Mouse (Mus musculus): Measurements from ENCODE around the gene Foxp1. TPM values are rescaled to one million over a fixed set of nuclear protein-coding genes. Genes with fewer than 3 reads are reported as not detected.

Foxp1 gene
- polyA plus RNA-seq, 1 experiment from 2014 or later = 18.9 TPM

DNA sequence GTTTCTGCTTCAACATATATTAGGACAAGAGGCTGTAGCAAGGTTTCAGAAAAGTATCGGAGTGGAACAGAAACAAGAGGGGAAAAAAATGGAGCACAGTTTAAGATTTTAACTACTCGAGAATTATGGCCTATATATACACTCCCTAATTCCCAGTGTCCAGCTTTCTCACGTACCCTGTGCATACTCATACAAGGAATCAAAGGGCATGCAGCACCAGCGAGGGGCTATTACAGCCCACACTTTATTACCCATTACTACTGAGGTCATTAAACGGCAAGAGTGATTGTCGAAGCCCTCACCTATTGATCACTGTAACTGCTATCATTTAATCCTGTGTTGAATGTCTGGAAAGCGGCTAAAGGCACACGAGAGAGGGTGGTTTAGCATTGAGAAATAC lies 502.8 kb downstream of the Foxp1 start:
- Histone ChIP-seq H3K9me3 (ENCODE audit: low read length) (no peaks in the 10 kb centered on the region), H3K36me3 (replicated peaks; ENCODE audit: insufficient read depth, low read length) (peaks cover 10% of the 10 kb centered on the region), H3K4me2 (ENCODE audit: low read depth, low read length) (no peak overlapping the region; the same call in 1 of the 2 replicates), H3K27me3 (ENCODE audit: insufficient read depth, low read length) (no peaks in the 10 kb centered on the region), H3K27ac (ENCODE audit: low read depth) (peak overlapping the region; percentile 49; the same call in 1 of the 2 replicates), H3K9ac (replicated peaks) (no peak overlapping the region), H3K4me3 (ENCODE audit: low read depth, low read length) (no peak overlapping the region), H3K4me1 (ENCODE audit: insufficient read depth) (peaks cover 13% of the 10 kb centered on the region)
- TF ChIP-seq EP300 (IDR thresholded peaks at IDR 0.05; ENCODE audit: low read depth) (no peak), CTCF (IDR thresholded peaks at IDR 0.05; ENCODE audit: low read depth) (no peak)
- 60% methylated on average over 8 of the region's 8 CpGs for WGBS (ENCODE audit: insufficient replicate concordance)
- DNase-seq (no peak), ATAC-seq (no peak)

- Histone ChIP-seq H3K4me2 (ENCODE audit: low read depth, low read length) (no peak overlapping the region), H3K9ac (replicated peaks) (no peak overlapping the region), H3K27me3 (ENCODE audit: insufficient read depth, low read length) (no peaks in the 10 kb centered on the region), H3K9me3 (ENCODE audit: low read length) (no peaks in the 10 kb centered on the region), H3K27ac (ENCODE audit: low read depth) (peak overlapping the region; percentile 49; the same call in 1 of the 2 replicates), H3K36me3 (replicated peaks; ENCODE audit: insufficient read depth, low read length) (peaks cover 15% of the 10 kb centered on the region), H3K4me1 (ENCODE audit: insufficient read depth) (peaks cover 10% of the 10 kb centered on the region), H3K4me3 (ENCODE audit: low read depth, low read length) (no peak overlapping the region)
- ATAC-seq = no peak
- WGBS (ENCODE audit: insufficient replicate concordance) = 83% methylated on average over 9 of the region's 9 CpGs
- TF ChIP-seq CTCF (IDR thresholded peaks at IDR 0.05; ENCODE audit: low read depth) (no peak), EP300 (IDR thresholded peaks at IDR 0.05; ENCODE audit: low read depth) (no peak)
- DNase-seq = no peak
Measured at GRCm38 (mm10) chr6:99019266-99019665, 503.3 kb downstream of the Foxp1 start.

GRCm38 (mm10) chr6:99013866-99014502 lies 508.5 kb downstream of the Foxp1 start:
- Histone ChIP-seq H3K4me1 (ENCODE audit: insufficient read depth) (peaks cover 9% of the 10 kb centered on the region), H3K36me3 (replicated peaks; ENCODE audit: insufficient read depth, low read length) (peaks cover 29% of the 10 kb centered on the region), H3K27me3 (ENCODE audit: insufficient read depth, low read length) (no peaks in the 10 kb centered on the region), H3K27ac (ENCODE audit: low read depth) (no peak overlapping the region), H3K9me3 (ENCODE audit: low read length) (no peaks in the 10 kb centered on the region), H3K9ac (replicated peaks) (no peak overlapping the region), H3K4me2 (ENCODE audit: low read depth, low read length) (no peak overlapping the region), H3K4me3 (ENCODE audit: low read depth, low read length) (no peak overlapping the region)
- ATAC-seq = no peak
- no peak for DNase-seq
- no peak for TF ChIP-seq EP300 (IDR thresholded peaks at IDR 0.05; ENCODE audit: low read depth)
- no peak for TF ChIP-seq CTCF (IDR thresholded peaks at IDR 0.05; ENCODE audit: low read depth)
- 77% methylated on average over 16 of the region's 16 CpGs for WGBS (ENCODE audit: insufficient replicate concordance)

GRCm38 (mm10) chr6:99013119-99013865 lies 509.2 kb downstream of the Foxp1 start:
- Histone ChIP-seq H3K36me3 (replicated peaks; ENCODE audit: insufficient read depth, low read length) (peaks cover 32% of the 10 kb centered on the region), H3K4me2 (ENCODE audit: low read depth, low read length) (no peak overlapping the region), H3K4me3 (ENCODE audit: low read depth, low read length) (no peak overlapping the region), H3K4me1 (ENCODE audit: insufficient read depth) (peaks cover 7% of the 10 kb centered on the region; the same call in 1 of the 2 replicates), H3K27me3 (ENCODE audit: insufficient read depth, low read length) (no peaks in the 10 kb centered on the region), H3K9ac (replicated peaks) (no peak overlapping the region), H3K27ac (ENCODE audit: low read depth) (no peak overlapping the region), H3K9me3 (ENCODE audit: low read length) (no peaks in the 10 kb centered on the region)
- DNase-seq (no peak), ATAC-seq (no peak)
- WGBS (ENCODE audit: insufficient replicate concordance) = 41% methylated on average over 14 of the region's 14 CpGs
- no peak for TF ChIP-seq CTCF (IDR thresholded peaks at IDR 0.05; ENCODE audit: low read depth)
- TF ChIP-seq EP300 (IDR thresholded peaks at IDR 0.05; ENCODE audit: low read depth) = no peak

GRCm38 (mm10) chr6:99011895-99012584 lies 510.5 kb downstream of the Foxp1 start:
- Histone ChIP-seq H3K36me3 (replicated peaks; ENCODE audit: insufficient read depth, low read length) (peaks cover 37% of the 10 kb centered on the region), H3K4me3 (ENCODE audit: low read depth, low read length) (no peak overlapping the region), H3K27ac (ENCODE audit: low read depth) (no peak overlapping the region), H3K9ac (replicated peaks) (no peak overlapping the region), H3K4me2 (ENCODE audit: low read depth, low read length) (no peak overlapping the region), H3K9me3 (ENCODE audit: low read length) (no peaks in the 10 kb centered on the region), H3K4me1 (ENCODE audit: insufficient read depth) (peaks cover 7% of the 10 kb centered on the region; the same call in 1 of the 2 replicates), H3K27me3 (ENCODE audit: insufficient read depth, low read length) (no peaks in the 10 kb centered on the region)
- WGBS (ENCODE audit: insufficient replicate concordance) = 46% methylated on average over 8 of the region's 8 CpGs
- DNase-seq (no peak), ATAC-seq (peak; percentile 21; the same call in 1 of the 2 replicates)
- TF ChIP-seq CTCF (IDR thresholded peaks at IDR 0.05; ENCODE audit: low read depth) (no peak), EP300 (IDR thresholded peaks at IDR 0.05; ENCODE audit: low read depth) (no peak)

- 78% methylated on average over 10 of the region's 10 CpGs for WGBS (ENCODE audit: insufficient replicate concordance)
- H3K4me2 ChIP-seq (ENCODE audit: low read depth, low read length) = no peak overlapping the region
- no peak overlapping the region for H3K27ac ChIP-seq (ENCODE audit: low read depth)
Measured at GRCm38 (mm10) chr6:99009771-99010170, 512.8 kb downstream of the Foxp1 start.

More at GRCm38 (mm10) chr6:99009771-99010170, 512.8 kb downstream of the Foxp1 start:
- no peak for ATAC-seq
- no peaks in the 10 kb centered on the region for H3K9me3 ChIP-seq (ENCODE audit: low read length)
- no peaks in the 10 kb centered on the region for H3K27me3 ChIP-seq (ENCODE audit: insufficient read depth, low read length)
- no peak overlapping the region for H3K9ac ChIP-seq (replicated peaks)
- no peak for DNase-seq
- no peak overlapping the region for H3K4me3 ChIP-seq (ENCODE audit: low read depth, low read length)
- peaks cover 7% of the 10 kb centered on the region; the same call in 1 of the 2 replicates for H3K4me1 ChIP-seq (ENCODE audit: insufficient read depth)
- TF ChIP-seq EP300 (IDR thresholded peaks at IDR 0.05; ENCODE audit: low read depth) = no peak
- TF ChIP-seq CTCF (IDR thresholded peaks at IDR 0.05; ENCODE audit: low read depth) = no peak
- H3K36me3 ChIP-seq (replicated peaks; ENCODE audit: insufficient read depth, low read length) = peaks cover 41% of the 10 kb centered on the region
